Mouse (Mus musculus) liver, embryonic 14.5 days (tissue): ENCODE results near the gene Maob. TPM values are rescaled to one million over a fixed set of nuclear protein-coding genes. Genes with fewer than 3 reads are reported as not detected.

Experiments used
- ATAC-seq: fragments of 200-750 bp; cut with Nextera tagmentation; 2 replicates; pipeline ENCODE4 v1.8.0; 2017; ENCODE audit warnings: moderate number of reproducible peaks, mild to moderate bottlenecking, moderate library complexity; ENCODE audit not compliant: insufficient read depth
- DNase-seq, 3 experiments: peaks; one replicate each; pipeline ENCODE4 v3.0.0-alpha.2; 2012 to 2013; ENCODE audit warnings: low read depth in 3 of 3, low spot score in 3 of 3
- H3K27ac ChIP-seq: fragments of 300-500 bp; sonication (generic); 2 replicates; pipeline ENCODE4 v1.5.1; 2014; ENCODE audit warnings: moderate library complexity, mild to moderate bottlenecking, control low read depth, inconsistent platforms
- H3K27me3 ChIP-seq: fragments of 300-500 bp; sonication (generic); 2 replicates; pipeline ENCODE4 v1.6.1; 2014; ENCODE audit warnings: mild to moderate bottlenecking, low read length, moderate library complexity; ENCODE audit not compliant: control insufficient read depth, insufficient read depth
- H3K36me3 ChIP-seq: fragments of 300-500 bp; sonication (generic); replicated peaks from 2 replicates; pipeline ENCODE4 v1.6.1; 2014; ENCODE audit warnings: low read depth; ENCODE audit not compliant: control insufficient read depth, insufficient read depth
- H3K4me1 ChIP-seq, 2 experiments: fragments of 200-500 bp in 1 of 2; fragments of 300-500 bp in 1 of 2; sonication (generic) in 1 of 2; replicated peaks; 2 replicates each; pipeline ENCODE4 v1.6.1; 2012 to 2014; ENCODE audit warnings: antibody characterized with exemption in 1 of 2, inconsistent platforms in 1 of 2, low read length in 1 of 2; ENCODE audit not compliant: control insufficient read depth in 2 of 2, insufficient read depth in 2 of 2
- H3K4me2 ChIP-seq: fragments of 300-500 bp; sonication (generic); 2 replicates; pipeline ENCODE4 v1.6.1; 2014; ENCODE audit warnings: low read depth, mild to moderate bottlenecking, control low read depth, moderate library complexity
- H3K4me3 ChIP-seq, 2 experiments: fragments of 200-500 bp in 1 of 2; fragments of 300-500 bp in 1 of 2; sonication (generic) in 1 of 2; 2 replicates each; pipeline ENCODE4 v1.5.1; 2012 to 2014; ENCODE audit warnings: low read depth in 2 of 2, low read length in 2 of 2, mild to moderate bottlenecking in 2 of 2, control low read depth in 1 of 2, inconsistent platforms in 1 of 2, moderate library complexity in 1 of 2; ENCODE audit not compliant: insufficient read depth in 1 of 2
- H3K9ac ChIP-seq: fragments of 300-500 bp; sonication (generic); replicated peaks from 2 replicates; pipeline ENCODE4 v1.6.1; 2014; ENCODE audit warnings: mild to moderate bottlenecking, control low read depth, moderate library complexity
- H3K9me3 ChIP-seq: fragments of 300-500 bp; sonication (generic); 2 replicates; pipeline ENCODE4 v1.6.1; 2016; ENCODE audit warnings: low read length, mixed read lengths; ENCODE audit not compliant: control insufficient read depth
- CTCF ChIP-seq: IDR thresholded peaks from 2 replicates; pipeline ENCODE4 v1.5.1; 2016; ENCODE audit warnings: antibody characterized with exemption, low read depth, control low read depth
- EP300 ChIP-seq: IDR thresholded peaks from 2 replicates; pipeline ENCODE4 v1.6.1; 2016; ENCODE audit warnings: antibody characterized with exemption, low read depth
- WGBS: fragments of 180-500 bp; shearing (Covaris S2); extraction: QIAGEN DNeasy Blood & Tissue Kit; methylation state at CpG from one replicate; pipeline ENCODE4 v1.1.7; 2014; ENCODE audit not compliant: insufficient replicate concordance; 5-methylcytosine and 5-hydroxymethylcytosine counted together
- polyA plus RNA-seq, 2 experiments: library from polyadenylated mRNA; depleted of rRNA in 1 of 2; stranded (reverse) in 1 of 2; unstranded in 1 of 2; fragments of >200 nt; fragmentation: Nextera tagmentation in 1 of 2; extraction: Ambion mirVana in 1 of 2; gene quantifications; 2 replicates each; pipeline versions ENCODE4 v1.2.1 to v1.2.3; 2012 to 2014

Gene Maob
- polyA plus RNA-seq, 2 experiments: 19.8 to 40.1 TPM

DNA sequence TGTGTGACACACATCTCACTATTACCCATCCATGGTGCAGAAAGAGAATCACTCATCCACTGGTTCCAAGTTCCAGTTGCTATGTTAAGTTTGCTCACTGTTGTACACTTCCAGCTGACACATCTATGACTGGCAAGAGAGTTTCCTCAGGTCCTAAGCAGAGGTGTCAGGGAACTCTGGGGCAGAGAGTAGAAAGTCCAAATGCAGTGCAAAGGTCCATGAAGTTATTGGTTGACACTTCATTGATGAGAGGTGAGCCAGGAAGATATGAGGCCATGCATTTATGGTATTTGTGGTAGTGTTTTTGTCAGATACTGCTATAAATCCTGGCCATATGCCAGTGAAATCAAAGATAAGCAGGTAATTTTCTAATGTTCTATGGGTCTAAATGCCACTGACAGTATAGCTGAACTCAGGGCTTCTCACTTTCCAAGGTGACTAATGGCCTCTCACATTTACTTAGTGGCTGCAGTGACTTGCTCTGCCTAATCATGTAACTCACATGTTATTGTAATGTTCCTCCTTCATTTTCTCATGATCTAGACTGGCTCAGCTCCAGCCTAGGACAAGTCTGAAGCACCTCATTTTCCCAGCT lies 19.4 kb upstream of the Maob start:
- H3K4me2 ChIP-seq: no peak overlapping the region
- no peak overlapping the region for H3K4me3 ChIP-seq
- H3K9ac ChIP-seq: no peak overlapping the region
- no peaks in the 10 kb centered on the region for H3K9me3 ChIP-seq
- ATAC-seq (no peak), DNase-seq (no peak)
- no peaks in the 10 kb centered on the region for H3K4me1 ChIP-seq
- no peak overlapping the region for H3K27ac ChIP-seq
- no peaks in the 10 kb centered on the region for H3K36me3 ChIP-seq
- TF ChIP-seq CTCF: no peak
- TF ChIP-seq EP300: no peak
- H3K27me3 ChIP-seq: no peaks in the 10 kb centered on the region

DNA sequence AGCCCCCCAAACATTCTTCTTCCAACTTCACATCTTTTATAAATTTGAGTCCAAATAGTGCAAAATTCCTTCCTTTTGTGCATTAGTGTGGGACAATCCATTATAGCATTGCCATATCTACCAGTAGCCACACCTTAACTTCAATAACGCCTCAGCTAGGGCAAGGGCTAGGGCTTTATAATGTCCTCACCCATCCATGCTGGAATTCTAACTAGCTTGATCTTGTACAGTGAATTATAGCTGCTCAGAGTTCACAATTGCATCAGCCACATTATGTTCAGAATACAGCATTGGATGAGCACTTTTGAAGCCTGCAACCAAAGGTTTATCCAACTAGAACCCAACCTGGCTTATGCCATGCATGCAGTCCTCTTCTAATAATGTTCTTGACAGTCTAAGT lies 8.9 kb upstream of the Maob start:
- WGBS: 50% methylated on average over 1 of the region's 1 CpGs
- no peaks in the 10 kb centered on the region for H3K4me1 ChIP-seq

DNA sequence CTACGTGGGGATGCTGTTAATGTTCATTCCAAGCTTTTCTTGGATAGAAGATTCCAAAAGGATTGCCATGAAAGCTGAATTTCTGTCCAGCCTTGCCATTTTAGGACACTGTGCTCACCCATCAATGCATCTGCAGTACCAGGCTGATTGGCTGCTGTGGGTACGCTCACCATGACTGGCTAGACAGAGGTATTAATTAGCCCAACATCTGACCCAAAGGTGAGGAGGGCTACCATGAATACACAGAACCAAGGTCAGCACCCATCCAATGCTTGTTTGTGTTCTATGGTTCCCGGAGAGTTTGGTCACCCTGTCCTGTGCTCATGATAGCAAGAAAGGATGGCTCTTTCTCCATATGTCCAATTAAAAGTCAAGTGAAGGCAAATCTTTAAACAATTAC lies 1.2 kb downstream of the Maob start:
- no peak overlapping the region for H3K9ac ChIP-seq
- H3K4me3 ChIP-seq: peak overlapping the region in 1 of 2 experiments; percentile 26; a peak in 1 of 4 replicates
- TF ChIP-seq EP300: no peak
- TF ChIP-seq CTCF: no peak
- H3K27me3 ChIP-seq: no peaks in the 10 kb centered on the region
- H3K27ac ChIP-seq: no peak overlapping the region
- DNase-seq (no peak), ATAC-seq (peak; percentile 18; the same call in 1 of the 2 replicates)
- 54% methylated on average over 3 of the region's 3 CpGs for WGBS
- H3K9me3 ChIP-seq: no peaks in the 10 kb centered on the region
- H3K4me1 ChIP-seq: no peaks in the 10 kb centered on the region
- H3K36me3 ChIP-seq: no peaks in the 10 kb centered on the region
- 0 out of 2 replicates have a peak overlapping the region, but pooled peaks have one; percentile 24 for H3K4me2 ChIP-seq

More for the DNA sequence above, 8.9 kb upstream of the Maob start:
- Histone ChIP-seq H3K36me3 (no peaks in the 10 kb centered on the region), H3K27me3 (no peaks in the 10 kb centered on the region), H3K4me3 (no peak overlapping the region), H3K27ac (no peak overlapping the region), H3K4me2 (no peak overlapping the region), H3K9me3 (no peaks in the 10 kb centered on the region), H3K9ac (no peak overlapping the region)
- no peak for TF ChIP-seq CTCF
- no peak for TF ChIP-seq EP300
- no peak for DNase-seq
- no peak for ATAC-seq

DNA sequence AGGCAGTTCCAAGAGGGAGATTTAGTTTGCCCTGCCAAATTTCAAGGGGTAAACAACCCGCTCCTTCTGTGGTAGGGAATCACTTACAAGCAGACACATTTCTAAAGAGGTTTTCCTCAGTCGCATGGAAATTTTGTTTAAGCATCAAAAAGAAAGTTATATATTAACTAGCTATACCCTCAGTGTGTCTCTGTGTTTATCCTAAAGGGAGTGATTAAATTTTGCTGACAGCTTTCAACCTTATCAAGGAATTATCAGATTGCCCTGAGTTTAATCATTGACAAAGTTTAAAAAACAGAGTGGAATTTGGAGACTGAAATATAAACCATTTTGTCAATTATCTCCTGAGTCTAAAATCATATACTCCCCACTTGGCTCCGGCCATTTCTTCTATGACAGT lies 5.1 kb downstream of the Maob start:
- Histone ChIP-seq H3K4me1 (no peaks in the 10 kb centered on the region), H3K9ac (no peak overlapping the region), H3K27me3 (no peaks in the 10 kb centered on the region), H3K4me3 (no peak overlapping the region), H3K36me3 (no peaks in the 10 kb centered on the region), H3K4me2 (no peak overlapping the region), H3K27ac (no peak overlapping the region), H3K9me3 (no peaks in the 10 kb centered on the region)
- no peak for ATAC-seq
- 39% methylated on average over 3 of the region's 3 CpGs for WGBS
- no peak for DNase-seq
- no peak for TF ChIP-seq CTCF
- TF ChIP-seq EP300: no peak

DNA sequence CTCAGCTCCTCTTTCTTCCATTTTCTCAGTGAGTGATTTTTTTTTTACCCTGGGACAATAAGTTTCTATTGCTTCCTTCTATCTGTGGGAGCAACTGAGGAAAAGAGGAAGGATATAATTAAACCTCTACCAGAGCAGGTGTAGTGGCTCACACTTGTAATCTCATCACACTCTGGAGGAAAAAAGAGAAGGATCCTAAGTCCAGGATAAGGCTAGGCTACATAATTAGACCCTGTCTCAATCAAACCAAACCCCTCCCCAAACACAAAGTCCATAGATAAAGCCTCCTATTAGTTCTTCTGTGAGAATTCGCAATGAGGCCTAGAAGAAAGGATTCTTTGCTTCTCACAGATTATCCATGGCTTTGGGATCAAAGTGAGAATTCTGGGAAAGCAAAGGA lies 49.7 kb downstream of the Maob start:
- 56% methylated on average over 1 of the region's 1 CpGs for WGBS
- Histone ChIP-seq H3K4me2 (no peak overlapping the region), H3K27ac (no peak overlapping the region), H3K9ac (no peak overlapping the region), H3K4me1 (no peaks in the 10 kb centered on the region), H3K9me3 (no peaks in the 10 kb centered on the region), H3K27me3 (no peaks in the 10 kb centered on the region), H3K4me3 (no peak overlapping the region), H3K36me3 (no peaks in the 10 kb centered on the region)
- DNase-seq: no peak
- no peak for ATAC-seq
- TF ChIP-seq CTCF: no peak
- TF ChIP-seq EP300: no peak
